Mouse (Mus musculus) lung, adult 10 weeks (tissue): ENCODE results near the gene Cd5l. TPM values are rescaled to one million over a fixed set of nuclear protein-coding genes. Genes with fewer than 3 reads are reported as not detected.

Experiments
- polyA plus RNA-seq: library from polyadenylated mRNA; stranded (reverse); fragments of 350-450 nt; fragmentation: Illumina TruSeq; extraction: RNeasy Lipid Tissue Mini Kit (QIAGEN cat#74804); gene quantifications from one replicate; pipeline ENCODE4 v1.2.3, GENCODE M21; 2014; ENCODE audit warnings: low read depth, low replicate concordance; ENCODE audit not compliant: insufficient read depth

Gene Cd5l
- 3.9 TPM for polyA plus RNA-seq

GRCm38 (mm10) chr3:87357581-87357980, at the start of gene Cd5l:
Gene Cd5l, plus strand, starts transcription at chr3:87357881.

GRCm38 (mm10) chr3:87376195-87377165, 18.8 kb downstream of the Cd5l start, which contains the start of gene Fcrl1:
Gene Fcrl1, plus strand, starts transcription at chr3:87376387.

Other genes starting within 250 kb of the Cd5l start
- gene Kirrel, start 183.1 kb upstream of the Cd5l start, polyA plus RNA-seq = 4.0 TPM
- 7.8 TPM for gene Fcrls, start 94.1 kb upstream of the Cd5l start, polyA plus RNA-seq
- gene Fcrl1, start 18.5 kb downstream of the Cd5l start, polyA plus RNA-seq = 5.2 TPM
- 0.30 TPM for gene Fcrl5, start 77.9 kb downstream of the Cd5l start, polyA plus RNA-seq
- 9.6 TPM for gene Etv3, start 167.5 kb downstream of the Cd5l start, polyA plus RNA-seq